Mouse (Mus musculus) midbrain, embryonic 15.5 days (tissue): Measurements from ENCODE around the gene Serpinf2. TPM values are rescaled to one million over a fixed set of nuclear protein-coding genes. Genes with fewer than 3 reads are reported as not detected.
"Not testable (repeated sequence)": the region's sequence is repeated elsewhere in the genome, so short reads cannot be mapped to it uniquely, and the experiment has no call there.

Experiments
- ATAC-seq: fragments of 200-750 bp; cut with Nextera tagmentation; replicated peaks from 2 replicates; pipeline ENCODE4 v1.8.0; 2017; ENCODE audit warnings: moderate TSS enrichment
- H3K27ac ChIP-seq: fragments of 300-500 bp; sonication (generic); 2 replicates; pipeline ENCODE4 v1.5.1; 2015; ENCODE audit warnings: mild to moderate bottlenecking, inconsistent platforms
- H3K27me3 ChIP-seq: fragments of 300-500 bp; sonication (generic); replicated peaks from 2 replicates; pipeline ENCODE4 v1.6.1; 2015; ENCODE audit warnings: inconsistent platforms
- H3K36me3 ChIP-seq: fragments of 300-500 bp; sonication (generic); replicated peaks from 2 replicates; pipeline ENCODE4 v1.6.1; 2015; ENCODE audit warnings: inconsistent platforms
- H3K4me1 ChIP-seq: fragments of 300-500 bp; sonication (generic); 2 replicates; pipeline ENCODE4 v1.6.1; 2015; ENCODE audit warnings: inconsistent platforms
- H3K4me2 ChIP-seq: fragments of 300-500 bp; sonication (generic); 2 replicates; pipeline ENCODE4 v1.6.1; 2015; ENCODE audit warnings: inconsistent platforms, mild to moderate bottlenecking, moderate library complexity
- H3K4me3 ChIP-seq: fragments of 300-500 bp; sonication (generic); 2 replicates; pipeline ENCODE4 v1.5.1; 2015; ENCODE audit warnings: mild to moderate bottlenecking, inconsistent platforms
- H3K9ac ChIP-seq: fragments of 300-500 bp; sonication (generic); 2 replicates; pipeline ENCODE4 v1.6.1; 2015; ENCODE audit warnings: mild to moderate bottlenecking, inconsistent platforms
- H3K9me3 ChIP-seq: fragments of 300-500 bp; sonication (generic); 2 replicates; pipeline ENCODE4 v1.6.1; 2016; ENCODE audit warnings: inconsistent platforms
- WGBS: fragments of 180-500 bp; shearing (Covaris S2); methylation state at CpG from one replicate; pipeline ENCODE4 v1.1.7; 2015; ENCODE audit warnings: mixed read lengths; 5-methylcytosine and 5-hydroxymethylcytosine counted together
- polyA plus RNA-seq: library from polyadenylated mRNA; unstranded; fragments of >200 nt; fragmentation: Nextera tagmentation; extraction: Ambion mirVana; gene quantifications from 2 replicates; pipeline ENCODE4 v1.2.1, GENCODE M21; 2015

Gene Serpinf2
- polyA plus RNA-seq, 1 experiment from 2014 or later = not detected

GRCm38 (mm10) chr11:75458169-75458568 is 18.8 kb upstream of the Serpinf2 start:
- H3K9ac ChIP-seq = no peak overlapping the region
- H3K36me3 ChIP-seq = no peaks in the 10 kb centered on the region
- H3K9me3 ChIP-seq = no peaks in the 10 kb centered on the region
- H3K27ac ChIP-seq = no peak overlapping the region
- no peak overlapping the region for H3K4me2 ChIP-seq
- no peak for ATAC-seq
- H3K4me3 ChIP-seq = no peak overlapping the region
- 0 out of 2 replicates have a peak, but pooled peaks cover 6% of the 10 kb centered on the region for H3K27me3 ChIP-seq
- WGBS = 21% methylated on average over 3 of the region's 3 CpGs
- peaks cover 45% of the 10 kb centered on the region for H3K4me1 ChIP-seq

- no peak overlapping the region for H3K4me3 ChIP-seq
- peaks cover 32% of the 10 kb centered on the region for H3K4me1 ChIP-seq
- H3K36me3 ChIP-seq = no peaks in the 10 kb centered on the region
- WGBS = 83% methylated on average over 7 of the region's 7 CpGs
- H3K4me2 ChIP-seq = no peak overlapping the region
- ATAC-seq = no peak
- no peak overlapping the region for H3K9ac ChIP-seq
- H3K27me3 ChIP-seq = no peaks in the 10 kb centered on the region
- no peaks in the 10 kb centered on the region for H3K9me3 ChIP-seq
- no peak overlapping the region for H3K27ac ChIP-seq
These were observed 17.1 kb upstream of the Serpinf2 start for GRCm38 (mm10) chr11:75456440-75456871.

GRCm38 (mm10) chr11:75455971-75456370 is 16.6 kb upstream of the Serpinf2 start:
- WGBS = 100% methylated on average over 2 of the region's 2 CpGs
- H3K4me2 ChIP-seq, H3K27ac ChIP-seq, H3K36me3 ChIP-seq, H3K9me3 ChIP-seq, H3K27me3 ChIP-seq, H3K4me3 ChIP-seq, ATAC-seq, H3K9ac ChIP-seq: not testable (repeated sequence)
- H3K4me1 ChIP-seq = peaks cover 32% of the 10 kb centered on the region

GRCm38 (mm10) chr11:75455041-75455736 is 15.8 kb upstream of the Serpinf2 start:
- Histone ChIP-seq H3K36me3 (no peaks in the 10 kb centered on the region), H3K9me3 (no peaks in the 10 kb centered on the region), H3K9ac (peak overlapping the region; percentile 70), H3K27me3 (no peaks in the 10 kb centered on the region), H3K27ac (peak overlapping the region; percentile 66), H3K4me2 (peak overlapping the region; percentile 97), H3K4me1 (peaks cover 24% of the 10 kb centered on the region), H3K4me3 (peak overlapping the region; percentile 69)
- WGBS = 79% methylated on average over 10 of the region's 10 CpGs
- no peak for ATAC-seq

GRCm38 (mm10) chr11:75453991-75454930 is 14.9 kb upstream of the Serpinf2 start, which contains the start of gene Wdr81:
Gene Wdr81, minus strand, starts transcription at chr11:75454717.
- peak; percentile 95 for ATAC-seq
- Histone ChIP-seq H3K9me3 (no peaks in the 10 kb centered on the region), H3K9ac (peak within 1 kb of the TSS; percentile 70), H3K27ac (peak within 1 kb of the TSS; percentile 66), H3K36me3 (peaks cover under 1% of the 10 kb centered on the region; the same call in 1 of the 2 replicates), H3K27me3 (no peaks in the 10 kb centered on the region), H3K4me1 (peaks cover 17% of the 10 kb centered on the region), H3K4me2 (peak within 1 kb of the TSS; percentile 97), H3K4me3 (peak within 1 kb of the TSS; percentile 69)
- 2% methylated on average over 56 of the region's 56 CpGs for WGBS

GRCm38 (mm10) chr11:75452812-75453557 is 13.6 kb upstream of the Serpinf2 start:
- WGBS = 92% methylated on average over 31 of the region's 31 CpGs
- peaks cover 13% of the 10 kb centered on the region; the same call in 1 of the 2 replicates for H3K36me3 ChIP-seq
- 0 out of 2 replicates have a peak overlapping the region, but pooled peaks have one; percentile 69 for H3K4me3 ChIP-seq
- ATAC-seq = no peak
- 0 out of 2 replicates have a peak overlapping the region, but pooled peaks have one; percentile 70 for H3K9ac ChIP-seq
- no peaks in the 10 kb centered on the region for H3K9me3 ChIP-seq
- no peak overlapping the region for H3K27ac ChIP-seq
- H3K27me3 ChIP-seq = no peaks in the 10 kb centered on the region
- H3K4me1 ChIP-seq = peaks cover 17% of the 10 kb centered on the region
- H3K4me2 ChIP-seq = peak overlapping the region; percentile 97; the same call in 1 of the 2 replicates

- 92% methylated on average over 8 of the region's 8 CpGs for WGBS
These were observed 12.7 kb upstream of the Serpinf2 start for GRCm38 (mm10) chr11:75452081-75452480.

GRCm38 (mm10) chr11:75450936-75451335 is 11.5 kb upstream of the Serpinf2 start:
- peaks cover 19% of the 10 kb centered on the region; the same call in 1 of the 2 replicates for H3K36me3 ChIP-seq
- 88% methylated on average over 15 of the region's 15 CpGs for WGBS
- no peak for ATAC-seq
- H3K4me1 ChIP-seq = peaks cover 17% of the 10 kb centered on the region
- no peak overlapping the region for H3K9ac ChIP-seq
- H3K4me2 ChIP-seq = no peak overlapping the region
- no peaks in the 10 kb centered on the region for H3K27me3 ChIP-seq
- H3K4me3 ChIP-seq = no peak overlapping the region
- no peaks in the 10 kb centered on the region for H3K9me3 ChIP-seq
- no peak overlapping the region for H3K27ac ChIP-seq

More at GRCm38 (mm10) chr11:75452081-75452480, 12.7 kb upstream of the Serpinf2 start:
- Histone ChIP-seq H3K36me3 (peaks cover 19% of the 10 kb centered on the region; the same call in 1 of the 2 replicates), H3K4me1 (peaks cover 17% of the 10 kb centered on the region), H3K27ac (no peak overlapping the region), H3K9me3 (no peaks in the 10 kb centered on the region), H3K4me3 (no peak overlapping the region), H3K9ac (no peak overlapping the region), H3K4me2 (no peak overlapping the region), H3K27me3 (no peaks in the 10 kb centered on the region)
- no peak for ATAC-seq

- Histone ChIP-seq H3K4me3 (no peak overlapping the region), H3K9ac (no peak overlapping the region), H3K27me3 (no peaks in the 10 kb centered on the region), H3K4me2 (no peak overlapping the region), H3K27ac (no peak overlapping the region), H3K9me3 (no peaks in the 10 kb centered on the region), H3K4me1 (peaks cover 17% of the 10 kb centered on the region), H3K36me3 (peaks cover 22% of the 10 kb centered on the region; the same call in 1 of the 2 replicates)
- no peak for ATAC-seq
- WGBS = 83% methylated on average over 8 of the region's 8 CpGs
These were observed 11.0 kb upstream of the Serpinf2 start for GRCm38 (mm10) chr11:75450304-75450908.

- no peak overlapping the region for H3K4me3 ChIP-seq
- peaks cover 24% of the 10 kb centered on the region; the same call in 1 of the 2 replicates for H3K36me3 ChIP-seq
- no peak overlapping the region for H3K9ac ChIP-seq
- 86% methylated on average over 7 of the region's 7 CpGs for WGBS
- no peak overlapping the region for H3K27ac ChIP-seq
- H3K9me3 ChIP-seq = no peaks in the 10 kb centered on the region
- ATAC-seq = no peak
- no peak overlapping the region for H3K4me2 ChIP-seq
- H3K27me3 ChIP-seq = no peaks in the 10 kb centered on the region
- peaks cover 11% of the 10 kb centered on the region for H3K4me1 ChIP-seq
These were observed 10.3 kb upstream of the Serpinf2 start for GRCm38 (mm10) chr11:75449695-75450094.

- 90% methylated on average over 3 of the region's 3 CpGs for WGBS
- Histone ChIP-seq H3K36me3 (peaks cover 24% of the 10 kb centered on the region; the same call in 1 of the 2 replicates), H3K27me3 (no peaks in the 10 kb centered on the region), H3K4me1 (peaks cover 5% of the 10 kb centered on the region), H3K27ac (no peak overlapping the region), H3K4me3 (no peak overlapping the region), H3K9me3 (no peaks in the 10 kb centered on the region), H3K9ac (no peak overlapping the region), H3K4me2 (no peak overlapping the region)
- ATAC-seq = no peak
These were observed 9.2 kb upstream of the Serpinf2 start for GRCm38 (mm10) chr11:75448575-75448974.
